Mouse (Mus musculus): Measurements from ENCODE around the gene Gdpgp1. TPM values are rescaled to one million over a fixed set of nuclear protein-coding genes. Genes with fewer than 3 reads are reported as not detected.
A peak's percentile ranks its signal among the peaks of the same experiment; 100 is the strongest.

Gene Gdpgp1
- polyA plus RNA-seq, 1 experiment from 2014 or later: 3.7 TPM

DNA sequence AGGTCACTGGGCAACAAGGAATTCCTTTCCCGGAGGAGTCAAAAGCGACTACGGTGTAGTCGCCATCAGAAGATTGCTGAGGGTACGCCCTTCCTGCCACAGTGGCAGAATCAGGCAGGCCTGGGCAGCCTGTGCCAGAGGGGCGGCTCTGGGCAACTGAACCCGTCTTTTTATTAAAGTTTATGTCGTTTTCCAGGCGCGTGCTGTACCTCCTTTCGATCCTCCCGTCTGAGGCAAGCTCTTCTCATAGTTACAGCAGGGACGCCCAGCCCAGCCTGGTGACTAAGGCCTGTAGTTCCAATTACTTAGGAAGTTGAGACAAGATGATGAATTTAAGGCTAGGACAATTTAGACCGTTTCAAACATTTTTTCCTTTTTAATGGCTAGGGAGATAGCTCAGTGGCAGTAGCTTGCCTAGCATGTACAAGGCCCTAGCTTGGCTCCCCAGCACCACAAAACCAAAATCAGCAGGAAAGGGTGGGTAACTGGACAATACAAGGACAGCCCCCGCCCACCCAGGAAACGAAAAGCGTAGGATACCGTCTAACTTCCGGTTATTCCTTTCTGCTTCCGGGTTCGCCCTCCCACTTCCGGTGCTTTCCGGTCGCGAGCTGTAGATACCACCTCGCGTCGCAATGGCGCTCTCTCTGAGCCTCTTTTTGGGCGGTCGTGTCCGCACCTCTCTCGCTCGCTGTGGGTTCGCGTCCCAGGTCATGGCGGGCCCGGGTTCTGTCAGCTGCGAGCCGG lies 28.1 kb downstream of the Gdpgp1 start, which contains the start of gene Ngrn:
Ngrn (plus strand) TSS at position 591 of the 747 bp plus-strand sequence.
- Histone ChIP-seq H3K4me2 (peak within 1 kb of the TSS; percentile 94), H3K36me3 (peaks cover 27% of the 10 kb centered on the region), H3K4me1 (peaks cover 18% of the 10 kb centered on the region), H3K27me3 (replicated peaks) (peaks cover 41% of the 10 kb centered on the region), H3K4me3 (peak within 1 kb of the TSS; percentile 94), H3K9ac (peak within 1 kb of the TSS; percentile 92), H3K9me3 (no peaks in the 10 kb centered on the region), H3K27ac (replicated peaks) (peak within 1 kb of the TSS; percentile 81)
- peak; percentile 59 for ATAC-seq (ENCODE audit: extremely low read depth, insufficient number of reproducible peaks, low FRiP score, low TSS enrichment)
- WGBS: 24% methylated on average over 40 of the region's 40 CpGs

DNA sequence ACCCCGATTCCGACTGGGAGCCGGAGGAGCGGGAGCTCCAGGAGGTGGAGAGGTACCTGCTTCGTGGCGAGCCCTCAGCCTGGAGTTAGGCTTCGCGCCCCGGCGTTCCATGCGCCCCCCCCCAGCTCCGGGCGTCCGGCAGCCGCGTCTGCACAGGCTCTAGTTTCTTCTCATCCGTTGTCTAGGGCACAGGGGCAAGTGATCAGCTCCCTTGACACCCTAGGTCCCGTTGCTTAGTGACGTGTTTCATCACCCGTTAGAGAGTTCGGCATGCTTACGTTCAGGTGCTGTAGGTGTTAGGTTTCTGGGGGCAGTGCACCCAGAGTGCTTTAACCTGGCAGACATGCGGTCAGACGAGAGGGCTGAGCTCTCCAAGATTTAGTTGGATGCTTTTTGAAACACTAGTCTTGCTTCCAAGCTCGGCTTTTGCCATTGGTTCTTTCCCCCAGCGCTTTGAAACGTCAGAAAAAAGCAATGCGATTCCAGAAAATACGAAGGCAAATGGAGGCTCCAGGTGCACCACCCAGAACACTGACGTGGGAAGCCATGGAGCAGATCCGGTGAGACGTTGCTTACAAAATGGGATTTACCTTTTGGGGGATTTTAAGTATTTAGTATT lies 28.8 kb downstream of the Gdpgp1 start:
- under 1% methylated on average over 32 of the region's 32 CpGs for WGBS
- H3K9ac ChIP-seq: peak overlapping the region; percentile 92
- H3K27me3 ChIP-seq (replicated peaks): peaks cover 38% of the 10 kb centered on the region
- H3K27ac ChIP-seq (replicated peaks): peak overlapping the region; percentile 81
- H3K9me3 ChIP-seq: no peaks in the 10 kb centered on the region
- peaks cover 34% of the 10 kb centered on the region for H3K36me3 ChIP-seq
- H3K4me2 ChIP-seq: peak overlapping the region; percentile 94
- peak overlapping the region; percentile 94 for H3K4me3 ChIP-seq
- peaks cover 18% of the 10 kb centered on the region for H3K4me1 ChIP-seq
- 0 out of 2 replicates have a peak, but pooled peaks have one; percentile 37 for ATAC-seq (ENCODE audit: extremely low read depth, insufficient number of reproducible peaks, low FRiP score, low TSS enrichment)

GRCm38 (mm10) chr7:80264606-80265005 lies 31.9 kb downstream of the Gdpgp1 start:
- Histone ChIP-seq H3K4me1 (peaks cover 32% of the 10 kb centered on the region), H3K4me3 (no peak overlapping the region), H3K4me2 (no peak overlapping the region), H3K27me3 (replicated peaks) (peaks cover 9% of the 10 kb centered on the region), H3K36me3 (peaks cover 44% of the 10 kb centered on the region), H3K9me3 (no peaks in the 10 kb centered on the region), H3K9ac (no peak overlapping the region), H3K27ac (replicated peaks) (no peak overlapping the region)
- no peak for ATAC-seq (ENCODE audit: extremely low read depth, insufficient number of reproducible peaks, low FRiP score, low TSS enrichment)
- 88% methylated on average over 12 of the region's 12 CpGs for WGBS

- H3K9me3 ChIP-seq: no peaks in the 10 kb centered on the region
- no peak for ATAC-seq (ENCODE audit: extremely low read depth, insufficient number of reproducible peaks, low FRiP score, low TSS enrichment)
- H3K9ac ChIP-seq: no peak overlapping the region
- peaks cover 55% of the 10 kb centered on the region for H3K36me3 ChIP-seq
- H3K27me3 ChIP-seq (replicated peaks): no peaks in the 10 kb centered on the region
- no peak overlapping the region for H3K4me3 ChIP-seq
- no peak overlapping the region for H3K27ac ChIP-seq (replicated peaks)
- WGBS: 80% methylated on average over 1 of the region's 1 CpGs
- no peak overlapping the region for H3K4me2 ChIP-seq
- peaks cover 34% of the 10 kb centered on the region for H3K4me1 ChIP-seq
These were observed 35.1 kb downstream of the Gdpgp1 start for GRCm38 (mm10) chr7:80267764-80268163.

- Histone ChIP-seq H3K9ac (peak within 1 kb of the TSS; percentile 88), H3K27me3 (replicated peaks) (no peaks in the 10 kb centered on the region), H3K27ac (replicated peaks) (peak within 1 kb of the TSS; percentile 81), H3K36me3 (peaks cover 58% of the 10 kb centered on the region), H3K4me2 (peak within 1 kb of the TSS; percentile 93), H3K9me3 (peaks cover 2% of the 10 kb centered on the region; the same call in 1 of the 2 replicates), H3K4me3 (peak within 1 kb of the TSS; percentile 83), H3K4me1 (peaks cover 31% of the 10 kb centered on the region)
- 4% methylated on average over 21 of the region's 21 CpGs for WGBS
- peak; percentile 71 for ATAC-seq (ENCODE audit: extremely low read depth, insufficient number of reproducible peaks, low FRiP score, low TSS enrichment)
These were observed 36.5 kb downstream of the Gdpgp1 start, which contains the start of gene Vps33b for GRCm38 (mm10) chr7:80268897-80269750. Gene Vps33b, plus strand, starts transcription at chr7:80269649.

- H3K27ac ChIP-seq (replicated peaks): peak overlapping the region; percentile 81
- H3K9me3 ChIP-seq: peaks cover 9% of the 10 kb centered on the region
- peaks cover 31% of the 10 kb centered on the region for H3K4me1 ChIP-seq
- H3K36me3 ChIP-seq: peaks cover 58% of the 10 kb centered on the region
- WGBS: under 1% methylated on average over 23 of the region's 23 CpGs
- ATAC-seq (ENCODE audit: extremely low read depth, insufficient number of reproducible peaks, low FRiP score, low TSS enrichment): no peak
- peak overlapping the region; percentile 83 for H3K4me3 ChIP-seq
- peak overlapping the region; percentile 88 for H3K9ac ChIP-seq
- no peaks in the 10 kb centered on the region for H3K27me3 ChIP-seq (replicated peaks)
- H3K4me2 ChIP-seq: peak overlapping the region; percentile 93
These were observed 37.1 kb downstream of the Gdpgp1 start for GRCm38 (mm10) chr7:80269751-80270255.

- H3K4me2 ChIP-seq: no peak overlapping the region
- peaks cover 14% of the 10 kb centered on the region for H3K9me3 ChIP-seq
- 83% methylated on average over 2 of the region's 2 CpGs for WGBS
- H3K9ac ChIP-seq: no peak overlapping the region
- no peak overlapping the region for H3K27ac ChIP-seq (replicated peaks)
- peaks cover 66% of the 10 kb centered on the region for H3K36me3 ChIP-seq
- H3K27me3 ChIP-seq (replicated peaks): no peaks in the 10 kb centered on the region
- peaks cover 24% of the 10 kb centered on the region for H3K4me1 ChIP-seq
- H3K4me3 ChIP-seq: no peak overlapping the region
- ATAC-seq (ENCODE audit: extremely low read depth, insufficient number of reproducible peaks, low FRiP score, low TSS enrichment): no peak
These were observed 40.8 kb downstream of the Gdpgp1 start for GRCm38 (mm10) chr7:80273456-80273855.

- Histone ChIP-seq H3K4me1 (peaks cover 4% of the 10 kb centered on the region), H3K9me3 (peaks cover 14% of the 10 kb centered on the region), H3K4me3 (no peak overlapping the region), H3K36me3 (peaks cover 89% of the 10 kb centered on the region), H3K27me3 (replicated peaks) (no peaks in the 10 kb centered on the region), H3K4me2 (no peak overlapping the region), H3K27ac (replicated peaks) (no peak overlapping the region), H3K9ac (no peak overlapping the region)
- 86% methylated on average over 4 of the region's 4 CpGs for WGBS
- ATAC-seq (ENCODE audit: extremely low read depth, insufficient number of reproducible peaks, low FRiP score, low TSS enrichment): no peak
These were observed 43.7 kb downstream of the Gdpgp1 start for GRCm38 (mm10) chr7:80276374-80276773.

- Histone ChIP-seq H3K27ac (replicated peaks) (no peak overlapping the region), H3K27me3 (replicated peaks) (no peaks in the 10 kb centered on the region), H3K9ac (no peak overlapping the region), H3K4me2 (no peak overlapping the region), H3K4me1 (peaks cover 3% of the 10 kb centered on the region; the same call in 1 of the 2 replicates), H3K36me3 (peaks cover 90% of the 10 kb centered on the region), H3K4me3 (no peak overlapping the region), H3K9me3 (peaks cover 3% of the 10 kb centered on the region)
- WGBS: 80% methylated on average over 10 of the region's 10 CpGs
- ATAC-seq (ENCODE audit: extremely low read depth, insufficient number of reproducible peaks, low FRiP score, low TSS enrichment): no peak
These were observed 47.4 kb downstream of the Gdpgp1 start for GRCm38 (mm10) chr7:80280032-80280431.

GRCm38 (mm10) chr7:80280998-80281397 lies 48.3 kb downstream of the Gdpgp1 start:
- no peak for ATAC-seq (ENCODE audit: extremely low read depth, insufficient number of reproducible peaks, low FRiP score, low TSS enrichment)
- Histone ChIP-seq H3K9me3 (no peaks in the 10 kb centered on the region), H3K36me3 (peaks cover 91% of the 10 kb centered on the region), H3K27me3 (replicated peaks) (no peaks in the 10 kb centered on the region), H3K27ac (replicated peaks) (no peak overlapping the region), H3K4me2 (no peak overlapping the region), H3K9ac (no peak overlapping the region), H3K4me3 (no peak overlapping the region), H3K4me1 (peaks cover 3% of the 10 kb centered on the region; the same call in 1 of the 2 replicates)
- WGBS: 88% methylated on average over 2 of the region's 2 CpGs

DNA sequence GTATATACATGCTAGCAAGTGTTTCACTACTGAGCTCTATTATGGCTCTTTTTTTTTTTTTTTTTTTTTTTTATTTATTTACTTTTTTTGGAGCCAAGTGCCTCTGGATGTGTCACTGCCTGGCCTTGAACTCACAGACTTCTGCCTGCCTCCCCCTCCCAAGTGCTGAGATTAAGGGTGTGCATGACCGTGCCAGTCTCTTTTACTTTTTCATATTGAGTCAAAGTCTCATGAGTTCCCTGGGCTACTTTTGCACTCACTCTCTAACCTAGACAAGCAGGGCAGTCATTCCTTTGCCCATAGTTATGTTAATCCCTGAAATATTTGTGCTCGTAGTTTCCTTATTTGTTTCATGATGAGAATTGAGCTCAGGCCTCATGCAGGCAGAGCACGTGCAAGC lies 49.0 kb downstream of the Gdpgp1 start:
- Histone ChIP-seq H3K9me3 (no peaks in the 10 kb centered on the region), H3K36me3 (peaks cover 91% of the 10 kb centered on the region), H3K9ac (no peak overlapping the region), H3K4me3 (no peak overlapping the region), H3K4me2 (no peak overlapping the region), H3K27ac (replicated peaks) (no peak overlapping the region), H3K27me3 (replicated peaks) (no peaks in the 10 kb centered on the region), H3K4me1 (peaks cover 3% of the 10 kb centered on the region; the same call in 1 of the 2 replicates)
- WGBS: 85% methylated on average over 3 of the region's 3 CpGs
- no peak for ATAC-seq (ENCODE audit: extremely low read depth, insufficient number of reproducible peaks, low FRiP score, low TSS enrichment)

Measured in heart, embryonic 13.5 days (tissue).